In genomic region chr13:81368987-81369386, GRCm38 (mm10) we compare ENCODE assay signal across 13 mouse cellular contexts.
DNase-seq lines count a peak whose midpoint lies in the region; ATAC-seq and TF ChIP-seq lines count a peak whose summit lies in the region.
"Had no signal": no experiment of that assay in that cellular context is flagged by ENCODE, and none has a peak within 500 bp of the region (broad histone marks: within the 10 kb centered on the region; RNA-seq: fewer than 3 reads in every experiment).

No protein-coding gene starts in this region.

- ATAC-seq in liver, embryonic 12.5 days = no peak
- ATAC-seq in heart, embryonic 15.5 days (replicated peaks; ENCODE audit: insufficient number of reproducible peaks, insufficient read depth, low FRiP score, low read depth) = no peak
- ATAC-seq in midbrain, postnatal 0 days (ENCODE audit: low FRiP score) = no peak
- ATAC-seq: hindbrain, embryonic 16.5 days had no signal

- no peaks in the 10 kb centered on the region for H3K27me3 ChIP-seq in liver, adult 2 months (ENCODE audit: control insufficient read depth, insufficient read depth, low read length)
- no peaks in the 10 kb centered on the region for H3K27me3 ChIP-seq in liver, embryonic 12.5 days (replicated peaks)
- H3K27me3 ChIP-seq in heart, embryonic 15.5 days = no peaks in the 10 kb centered on the region
- H3K27me3 ChIP-seq in midbrain, postnatal 0 days (ENCODE audit: insufficient read depth, low read length) = no peaks in the 10 kb centered on the region
- H3K27me3 ChIP-seq: embryonic facial prominence, embryonic 15.5 days had no signal

- 5% methylated on average over 4 of the region's 4 CpGs for WGBS in liver, adult 2 months
- 50% methylated on average over 4 of the region's 4 CpGs for WGBS in liver, embryonic 12.5 days (ENCODE audit: insufficient replicate concordance)
- 25% methylated on average over 4 of the region's 4 CpGs for WGBS in heart, embryonic 15.5 days
- 86% methylated on average over 4 of the region's 4 CpGs for WGBS in midbrain, postnatal 0 days

- no peak overlapping the region for H3K4me3 ChIP-seq in liver, adult 2 months (ENCODE audit: insufficient read depth, low read depth, low read length)
- no peak overlapping the region for H3K4me3 ChIP-seq in liver, embryonic 12.5 days
- H3K4me3 ChIP-seq in heart, embryonic 15.5 days = no peak overlapping the region
- no peak overlapping the region for H3K4me3 ChIP-seq in midbrain, postnatal 0 days (ENCODE audit: low read depth, low read length)
- H3K4me3 ChIP-seq: embryonic facial prominence, embryonic 15.5 days; limb, embryonic 10.5 days had no signal

- H3K27ac ChIP-seq in liver, adult 2 months (replicated peaks; ENCODE audit: insufficient read depth, low read depth, low read length) = peak overlapping the region; percentile 83
- H3K27ac ChIP-seq in liver, embryonic 12.5 days = no peak overlapping the region
- 0 out of 2 replicates have a peak overlapping the region, but pooled peaks have one; percentile 7 for H3K27ac ChIP-seq in heart, embryonic 15.5 days
- H3K27ac ChIP-seq in midbrain, postnatal 0 days (ENCODE audit: low read depth, low read length) = no peak overlapping the region
- H3K27ac ChIP-seq: embryonic facial prominence, embryonic 15.5 days; limb, embryonic 10.5 days had no signal

- peak; percentile 14 to 35 for DNase-seq in adrenal gland, postnatal 36 days
- no peak for DNase-seq in adrenal gland, adult 8-10 months
- DNase-seq in liver, adult 2 months (ENCODE audit: extremely low read depth, low read depth, low spot score) = peak; percentile 98
- peak; percentile 40 to 41 for DNase-seq in kidney, adult 8-10 months
- DNase-seq in gastrocnemius, postnatal 10 days = no peak
- no peak for DNase-seq in midbrain, postnatal 0 days (ENCODE audit: low spot score)
- DNase-seq: lung, adult 2 months; thymus, adult 18-20 months had no signal

- H3K79me2 ChIP-seq in liver, adult 2 months (ENCODE audit: control insufficient read depth, insufficient read depth, low read length) = no peaks in the 10 kb centered on the region

- peaks cover 10% of the 10 kb centered on the region for H3K4me1 ChIP-seq in liver, adult 2 months (ENCODE audit: control insufficient read depth, insufficient read depth, low read length)
- H3K4me1 ChIP-seq in liver, embryonic 12.5 days = no peaks in the 10 kb centered on the region
- peaks cover 12% of the 10 kb centered on the region for H3K4me1 ChIP-seq in heart, embryonic 15.5 days (replicated peaks)
- H3K4me1 ChIP-seq in midbrain, postnatal 0 days (ENCODE audit: insufficient read depth, low read length) = no peaks in the 10 kb centered on the region
- H3K4me1 ChIP-seq: embryonic facial prominence, embryonic 15.5 days had no signal

- no peaks in the 10 kb centered on the region for H3K36me3 ChIP-seq in liver, adult 2 months (ENCODE audit: control insufficient read depth, insufficient read depth, low read length)
- H3K36me3 ChIP-seq in liver, embryonic 12.5 days = no peaks in the 10 kb centered on the region
- H3K36me3 ChIP-seq in heart, embryonic 15.5 days = no peaks in the 10 kb centered on the region
- no peaks in the 10 kb centered on the region for H3K36me3 ChIP-seq in midbrain, postnatal 0 days (ENCODE audit: insufficient read depth, low read length)
- H3K36me3 ChIP-seq: embryonic facial prominence, embryonic 15.5 days; limb, embryonic 10.5 days had no signal

- H3K9ac ChIP-seq in liver, adult 2 months (ENCODE audit: low read depth, low read length) = peak overlapping the region; percentile 65
- no peak overlapping the region for H3K9ac ChIP-seq in liver, embryonic 12.5 days
- H3K9ac ChIP-seq in heart, embryonic 15.5 days = no peak overlapping the region
- no peak overlapping the region for H3K9ac ChIP-seq in midbrain, postnatal 0 days (replicated peaks; ENCODE audit: low read length, poor library complexity, severe bottlenecking)
- H3K9ac ChIP-seq: embryonic facial prominence, embryonic 15.5 days had no signal

- H3K9me3 ChIP-seq in liver, embryonic 12.5 days (replicated peaks) = no peaks in the 10 kb centered on the region
- no peaks in the 10 kb centered on the region for H3K9me3 ChIP-seq in heart, embryonic 15.5 days (replicated peaks)
- no peaks in the 10 kb centered on the region for H3K9me3 ChIP-seq in midbrain, postnatal 0 days (ENCODE audit: low read length)
- H3K9me3 ChIP-seq: embryonic facial prominence, embryonic 15.5 days; limb, embryonic 10.5 days had no signal

- TF ChIP-seq POLR2A in liver, adult 2 months (IDR thresholded peaks at IDR 0.05; ENCODE audit: extremely low read depth, insufficient read depth, low read length) = no peak

- TF ChIP-seq CTCF in liver, adult 2 months (IDR thresholded peaks at IDR 0.05; ENCODE audit: low read depth, low read length) = no peak
- TF ChIP-seq CTCF in midbrain, postnatal 0 days (IDR thresholded peaks at IDR 0.05) = no peak

- H3K4me2 ChIP-seq in liver, embryonic 12.5 days = no peak overlapping the region
- 0 out of 2 replicates have a peak overlapping the region, but pooled peaks have one; percentile 7 for H3K4me2 ChIP-seq in heart, embryonic 15.5 days
- no peak overlapping the region for H3K4me2 ChIP-seq in midbrain, postnatal 0 days (ENCODE audit: low read depth, low read length, poor library complexity, severe bottlenecking)
- H3K4me2 ChIP-seq: embryonic facial prominence, embryonic 15.5 days had no signal

Comparison
In these comparisons a context has a peak if more than half of its experiments do, and no peak if none do; other contexts are left out.
1. DNase-seq: peak in adrenal gland, postnatal 36 days (2 of 2), liver, adult 2 months (single experiment) and kidney, adult 8-10 months (2 of 2); none in adrenal gland, adult 8-10 months (single experiment), gastrocnemius, postnatal 10 days (single experiment) and midbrain, postnatal 0 days (single experiment).
2. H3K27ac ChIP-seq: peak in liver, adult 2 months (single experiment) and heart, embryonic 15.5 days (single experiment); none in liver, embryonic 12.5 days (single experiment) and midbrain, postnatal 0 days (single experiment).